Mouse (Mus musculus): Measurements from ENCODE around the gene BC034090. TPM values are rescaled to one million over a fixed set of nuclear protein-coding genes. Genes with fewer than 3 reads are reported as not detected.

Gene BC034090
- polyA plus RNA-seq, 1 experiment from 2014 or later = 8.2 TPM

DNA sequence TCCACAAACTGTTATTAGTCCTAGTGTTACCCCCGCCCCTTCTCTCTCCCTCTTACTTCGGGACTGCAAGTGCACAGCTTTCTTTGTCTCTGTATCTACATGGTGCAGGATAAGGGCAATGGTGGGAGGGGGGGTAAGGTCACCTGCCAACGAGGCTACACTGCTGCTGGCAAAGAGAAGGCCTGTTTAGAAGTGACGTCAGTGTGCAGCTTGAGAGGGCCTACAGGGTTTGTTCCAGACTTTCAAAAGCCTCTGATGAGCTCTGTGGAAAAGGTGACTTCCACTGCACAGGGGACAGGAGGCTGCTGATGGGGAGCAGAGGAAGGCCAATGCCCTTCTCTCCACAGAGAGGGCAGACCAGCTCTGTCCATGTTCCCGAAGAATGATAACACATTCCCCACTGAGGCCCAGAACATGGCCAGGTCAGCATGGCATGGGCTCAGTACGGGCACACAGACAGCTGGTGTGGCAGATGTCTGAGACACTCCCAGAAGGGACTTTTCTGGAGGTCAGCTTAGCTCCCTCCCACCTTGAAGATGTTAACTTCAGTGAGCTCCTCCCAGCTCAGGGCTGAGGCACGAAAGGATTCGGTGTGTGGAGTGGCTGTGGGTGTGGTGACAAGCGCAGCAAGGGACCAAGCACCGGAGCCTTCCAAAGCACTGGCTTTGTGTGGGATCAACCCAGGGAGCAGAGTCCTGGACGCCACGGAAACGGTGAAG is 7.8 kb downstream of the BC034090 start:
- Histone ChIP-seq H3K4me1 (ENCODE audit: insufficient read depth, low read length) (peaks cover 69% of the 10 kb centered on the region), H3K36me3 (ENCODE audit: insufficient read depth, low read length) (peaks cover 11% of the 10 kb centered on the region; the same call in 1 of the 2 replicates), H3K9me3 (ENCODE audit: low read length) (no peaks in the 10 kb centered on the region), H3K9ac (replicated peaks; ENCODE audit: low read length) (no peak overlapping the region), H3K27me3 (ENCODE audit: insufficient read depth, low read length) (no peaks in the 10 kb centered on the region), H3K27ac (ENCODE audit: low read length) (peak overlapping the region; percentile 90), H3K4me3 (ENCODE audit: low read length) (no peak overlapping the region), H3K4me2 (replicated peaks; ENCODE audit: low read depth, low read length) (no peak overlapping the region)
- ATAC-seq (ENCODE audit: low FRiP score, low TSS enrichment) = 0 out of 2 replicates have a peak, but pooled peaks have one; percentile 9
- WGBS = 62% methylated on average over 13 of the region's 13 CpGs

DNA sequence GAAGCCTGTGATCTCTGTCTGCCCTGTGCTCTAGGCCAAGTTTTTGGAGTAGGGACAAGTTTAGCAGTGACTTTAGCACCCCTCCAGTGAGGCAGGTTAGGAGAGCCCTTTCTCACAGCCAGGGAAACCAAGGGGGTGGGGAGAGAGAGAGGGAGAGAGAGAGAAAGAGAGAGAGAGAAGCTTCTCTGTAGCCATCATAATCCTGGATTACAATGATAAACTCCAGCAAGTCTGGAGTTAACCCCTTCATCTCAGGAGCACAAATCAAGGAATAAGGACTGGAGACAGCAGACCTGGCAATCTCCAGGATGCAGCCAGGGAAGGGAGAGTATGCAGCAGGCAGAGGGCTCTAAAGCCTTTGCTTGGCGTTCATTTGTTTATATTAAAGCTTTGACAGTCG is 8.6 kb downstream of the BC034090 start:
- Histone ChIP-seq H3K9me3 (ENCODE audit: low read length) (no peaks in the 10 kb centered on the region), H3K36me3 (ENCODE audit: insufficient read depth, low read length) (peaks cover 4% of the 10 kb centered on the region; the same call in 1 of the 2 replicates), H3K9ac (replicated peaks; ENCODE audit: low read length) (no peak overlapping the region), H3K27me3 (ENCODE audit: insufficient read depth, low read length) (no peaks in the 10 kb centered on the region), H3K27ac (ENCODE audit: low read length) (no peak overlapping the region), H3K4me3 (ENCODE audit: low read length) (no peak overlapping the region), H3K4me2 (replicated peaks; ENCODE audit: low read depth, low read length) (no peak overlapping the region), H3K4me1 (ENCODE audit: insufficient read depth, low read length) (peaks cover 74% of the 10 kb centered on the region)
- 43% methylated on average over 2 of the region's 2 CpGs for whole genome bisulfite sequencing
- no peak for ATAC-seq (ENCODE audit: low FRiP score, low TSS enrichment)

DNA sequence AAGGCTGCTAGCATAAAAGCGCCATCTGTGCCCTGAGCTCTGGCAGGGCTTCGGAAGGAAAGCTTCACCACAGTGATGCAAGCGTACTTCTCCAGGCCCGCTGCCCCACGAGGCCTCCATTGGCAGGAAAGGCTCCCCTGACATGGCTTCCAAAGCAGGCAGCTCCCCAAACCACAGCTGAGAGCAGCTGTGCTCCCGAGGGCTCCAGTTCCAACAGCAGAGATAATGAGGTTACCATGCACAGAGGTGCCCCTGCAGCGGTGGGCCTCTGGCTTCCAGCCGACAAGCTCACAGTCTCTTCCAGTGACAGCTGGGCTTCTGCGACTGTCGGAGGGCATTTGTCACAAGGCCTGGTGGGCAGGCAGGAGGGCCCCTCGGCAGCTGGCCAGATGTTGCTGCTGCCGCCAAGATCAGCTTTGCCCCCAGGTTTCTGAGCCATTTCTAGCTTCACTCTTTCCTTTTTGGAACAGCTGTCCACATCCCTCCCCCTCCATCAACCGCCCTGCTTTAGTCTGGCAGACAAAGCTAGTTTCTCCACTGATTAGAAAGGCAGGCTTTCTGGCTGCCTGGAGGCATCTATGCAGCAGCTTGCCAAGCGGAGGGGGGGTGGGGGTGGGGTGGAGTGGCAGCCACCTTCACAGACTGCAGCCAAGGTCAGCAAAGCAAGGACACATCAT is 10.2 kb downstream of the BC034090 start:
- ATAC-seq (ENCODE audit: low FRiP score, low TSS enrichment) = no peak
- no peak overlapping the region for H3K4me2 ChIP-seq (replicated peaks; ENCODE audit: low read depth, low read length)
- H3K9ac ChIP-seq (replicated peaks; ENCODE audit: low read length) = peak overlapping the region; percentile 49; the same call in 1 of the 2 replicates
- no peak overlapping the region for H3K4me3 ChIP-seq (ENCODE audit: low read length)
- H3K36me3 ChIP-seq (ENCODE audit: insufficient read depth, low read length) = no peaks in the 10 kb centered on the region
- H3K27me3 ChIP-seq (ENCODE audit: insufficient read depth, low read length) = no peaks in the 10 kb centered on the region
- 28% methylated on average over 14 of the region's 14 CpGs for WGBS
- peaks cover 83% of the 10 kb centered on the region for H3K4me1 ChIP-seq (ENCODE audit: insufficient read depth, low read length)
- H3K9me3 ChIP-seq (ENCODE audit: low read length) = no peaks in the 10 kb centered on the region
- peak overlapping the region; percentile 92 for H3K27ac ChIP-seq (ENCODE audit: low read length)

DNA sequence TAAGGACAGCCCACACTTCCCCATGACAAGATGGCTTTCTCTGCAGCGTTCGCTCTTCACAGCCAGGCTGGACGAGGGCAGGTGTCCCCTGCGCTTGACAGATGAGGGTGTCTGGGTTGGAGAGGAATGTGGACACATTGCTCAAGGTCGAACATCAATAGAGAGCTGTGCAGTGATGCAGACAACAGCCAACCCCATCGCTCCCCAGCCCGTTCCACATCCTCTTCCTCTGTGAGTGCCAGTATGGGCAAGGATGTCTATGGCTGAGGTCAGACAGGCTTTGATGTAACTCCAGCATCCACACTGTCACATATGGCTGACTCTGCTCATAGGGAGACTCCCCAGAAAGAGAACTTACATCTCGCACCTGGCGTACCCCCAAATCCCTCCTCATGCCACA is 10.9 kb downstream of the BC034090 start:
- Histone ChIP-seq H3K9ac (replicated peaks; ENCODE audit: low read length) (no peak overlapping the region), H3K36me3 (ENCODE audit: insufficient read depth, low read length) (no peaks in the 10 kb centered on the region), H3K4me3 (ENCODE audit: low read length) (no peak overlapping the region), H3K4me1 (ENCODE audit: insufficient read depth, low read length) (peaks cover 80% of the 10 kb centered on the region), H3K9me3 (ENCODE audit: low read length) (no peaks in the 10 kb centered on the region), H3K27me3 (ENCODE audit: insufficient read depth, low read length) (no peaks in the 10 kb centered on the region), H3K4me2 (replicated peaks; ENCODE audit: low read depth, low read length) (no peak overlapping the region), H3K27ac (ENCODE audit: low read length) (peak overlapping the region; percentile 92)
- ATAC-seq (ENCODE audit: low FRiP score, low TSS enrichment) = no peak
- 67% methylated on average over 9 of the region's 9 CpGs for WGBS

DNA sequence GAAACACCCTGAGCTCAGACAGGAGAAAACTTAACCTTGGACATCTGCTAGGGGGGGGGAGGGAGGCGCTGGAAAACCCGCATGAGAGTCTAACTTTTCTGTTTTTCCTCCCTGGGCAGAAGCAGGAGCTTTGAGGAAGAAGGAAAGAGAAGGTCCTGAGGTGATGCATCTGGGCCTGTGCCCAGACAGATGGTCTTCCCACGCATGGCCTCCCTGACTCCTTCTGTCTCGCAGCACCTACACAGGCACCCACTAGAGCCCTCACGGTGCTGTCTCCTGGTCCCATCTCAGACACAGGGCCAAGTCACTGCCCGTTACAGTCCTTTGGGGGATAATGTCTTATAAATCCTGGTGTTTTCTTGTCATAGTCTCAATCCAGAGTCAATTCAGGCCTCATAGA is 11.5 kb downstream of the BC034090 start:
- Histone ChIP-seq H3K4me1 (ENCODE audit: insufficient read depth, low read length) (peaks cover 74% of the 10 kb centered on the region), H3K4me2 (replicated peaks; ENCODE audit: low read depth, low read length) (no peak overlapping the region), H3K27me3 (ENCODE audit: insufficient read depth, low read length) (no peaks in the 10 kb centered on the region), H3K36me3 (ENCODE audit: insufficient read depth, low read length) (no peaks in the 10 kb centered on the region), H3K4me3 (ENCODE audit: low read length) (no peak overlapping the region), H3K9me3 (ENCODE audit: low read length) (no peaks in the 10 kb centered on the region), H3K9ac (replicated peaks; ENCODE audit: low read length) (peak overlapping the region; percentile 51), H3K27ac (ENCODE audit: low read length) (peak overlapping the region; percentile 92)
- 34% methylated on average over 6 of the region's 6 CpGs for WGBS
- ATAC-seq (ENCODE audit: low FRiP score, low TSS enrichment) = no peak

DNA sequence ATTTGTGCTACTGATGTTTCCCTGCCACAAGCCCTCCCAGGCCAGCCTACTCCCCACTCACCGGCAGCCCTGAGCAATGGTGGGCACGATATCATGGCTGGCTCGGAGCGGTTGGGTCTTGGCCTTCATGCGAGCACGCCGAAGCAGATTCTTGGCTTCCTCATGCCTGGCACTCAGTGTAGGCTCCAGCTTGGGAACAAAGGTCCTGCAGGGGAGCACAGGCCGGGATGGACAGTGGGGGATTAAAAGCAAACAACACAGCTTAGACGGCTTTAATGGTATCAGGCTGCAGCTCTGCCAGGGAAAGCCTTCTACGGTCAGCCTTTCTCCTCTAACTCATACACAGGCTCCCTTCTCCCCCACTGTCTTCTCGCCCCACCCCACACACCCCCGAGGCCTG is 11.9 kb downstream of the BC034090 start:
- H3K36me3 ChIP-seq (ENCODE audit: insufficient read depth, low read length) = no peaks in the 10 kb centered on the region
- H3K4me2 ChIP-seq (replicated peaks; ENCODE audit: low read depth, low read length) = no peak overlapping the region
- H3K9ac ChIP-seq (replicated peaks; ENCODE audit: low read length) = peak overlapping the region; percentile 51; the same call in 1 of the 2 replicates
- peaks cover 70% of the 10 kb centered on the region for H3K4me1 ChIP-seq (ENCODE audit: insufficient read depth, low read length)
- H3K27ac ChIP-seq (ENCODE audit: low read length) = peak overlapping the region; percentile 92
- H3K4me3 ChIP-seq (ENCODE audit: low read length) = no peak overlapping the region
- no peaks in the 10 kb centered on the region for H3K27me3 ChIP-seq (ENCODE audit: insufficient read depth, low read length)
- H3K9me3 ChIP-seq (ENCODE audit: low read length) = no peaks in the 10 kb centered on the region
- no peak for ATAC-seq (ENCODE audit: low FRiP score, low TSS enrichment)
- WGBS = 53% methylated on average over 12 of the region's 12 CpGs

DNA sequence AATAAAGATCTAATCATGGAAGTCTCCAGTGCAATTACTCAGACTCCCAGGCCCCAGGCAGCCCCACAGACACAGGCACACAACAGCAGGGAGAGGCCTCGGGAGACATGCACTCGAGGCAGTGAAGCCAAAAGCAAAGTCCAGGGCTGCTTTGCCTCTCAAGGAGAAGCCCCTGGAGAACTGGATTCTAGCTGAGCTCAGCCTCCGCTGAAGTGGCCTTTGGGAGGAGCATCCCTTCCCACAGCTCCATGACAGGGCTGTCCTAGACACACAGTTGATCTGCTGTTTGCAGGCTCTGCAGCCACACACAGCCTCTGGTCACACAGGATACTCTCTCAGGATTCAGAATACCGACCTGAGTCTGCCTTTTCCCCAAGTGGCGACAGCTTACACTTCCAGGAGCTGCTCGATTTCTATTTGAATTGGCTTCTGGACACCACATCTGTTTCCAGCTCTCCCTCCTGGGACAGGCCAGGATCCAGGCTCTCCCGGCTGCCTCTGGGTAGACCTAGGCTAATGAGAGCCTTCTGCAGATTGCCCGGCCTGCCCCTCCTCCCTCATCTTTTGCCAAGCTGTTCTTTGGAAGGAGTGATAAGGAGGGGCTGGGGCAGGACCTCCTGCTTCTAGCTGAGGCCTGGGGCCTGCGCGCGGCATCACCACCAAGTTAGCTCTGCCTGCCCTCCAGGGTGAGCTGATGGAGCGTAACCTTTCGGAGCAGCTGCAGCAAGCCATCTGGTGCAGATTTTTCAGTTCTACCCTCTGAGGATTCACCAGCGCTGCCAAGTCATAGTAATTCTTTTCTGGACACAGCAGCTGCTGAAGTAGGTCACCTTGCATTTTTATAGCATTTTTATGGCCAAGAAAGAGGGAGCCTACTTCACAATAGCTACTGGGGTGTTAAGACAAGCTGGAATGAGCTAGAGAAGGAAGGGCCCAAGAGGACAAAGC is 14.5 kb downstream of the BC034090 start:
- peaks cover 8% of the 10 kb centered on the region; the same call in 1 of the 2 replicates for H3K36me3 ChIP-seq (ENCODE audit: insufficient read depth, low read length)
- H3K9me3 ChIP-seq (ENCODE audit: low read length) = no peaks in the 10 kb centered on the region
- no peak overlapping the region for H3K4me2 ChIP-seq (replicated peaks; ENCODE audit: low read depth, low read length)
- H3K27ac ChIP-seq (ENCODE audit: low read length) = peak overlapping the region; percentile 72
- peak; percentile 58 for ATAC-seq (ENCODE audit: low FRiP score, low TSS enrichment)
- H3K27me3 ChIP-seq (ENCODE audit: insufficient read depth, low read length) = no peaks in the 10 kb centered on the region
- whole genome bisulfite sequencing = 22% methylated on average over 14 of the region's 14 CpGs
- H3K4me3 ChIP-seq (ENCODE audit: low read length) = no peak overlapping the region
- H3K4me1 ChIP-seq (ENCODE audit: insufficient read depth, low read length) = peaks cover 53% of the 10 kb centered on the region
- no peak overlapping the region; the same call in 1 of the 2 replicates for H3K9ac ChIP-seq (replicated peaks; ENCODE audit: low read length)

DNA sequence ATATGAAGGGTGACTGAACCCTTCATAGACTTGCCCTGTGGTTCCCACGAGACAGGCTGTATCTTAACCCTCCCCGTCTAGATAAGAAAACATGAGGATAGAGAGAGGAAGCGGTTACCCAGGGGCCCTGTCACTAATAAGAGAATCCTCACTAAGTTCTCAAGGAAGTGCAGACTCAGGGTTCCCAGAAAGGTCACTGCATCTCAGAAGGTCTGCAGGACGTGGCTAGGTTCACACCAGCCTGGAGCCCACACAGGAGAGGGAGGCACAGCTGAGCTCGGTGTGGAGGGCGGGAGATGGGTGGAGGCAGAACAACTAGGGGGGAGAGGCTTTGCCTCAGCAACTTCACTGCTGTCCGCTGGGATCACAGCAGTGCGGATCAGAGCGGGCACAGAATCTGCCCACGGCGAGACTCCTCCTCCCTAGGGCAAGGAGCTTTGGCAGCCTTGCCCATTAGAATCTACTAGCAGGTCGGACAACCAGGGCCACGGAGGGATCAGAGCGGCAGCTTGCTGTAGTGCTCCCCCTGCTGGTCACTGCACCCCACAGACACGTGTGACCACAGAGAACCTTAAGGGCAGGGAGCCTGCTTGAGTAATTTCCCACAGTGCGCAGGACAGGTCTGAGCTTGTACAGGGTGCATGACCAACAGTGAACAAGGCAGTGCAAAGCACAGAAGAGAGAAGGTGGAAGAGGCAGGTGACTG is 20.2 kb downstream of the BC034090 start:
- H3K9ac ChIP-seq (replicated peaks; ENCODE audit: low read length) = 0 out of 2 replicates have a peak overlapping the region, but pooled peaks have one; percentile 19
- peak overlapping the region; percentile 37 for H3K4me2 ChIP-seq (replicated peaks; ENCODE audit: low read depth, low read length)
- ATAC-seq (ENCODE audit: low FRiP score, low TSS enrichment) = peak; percentile 87
- H3K4me1 ChIP-seq (ENCODE audit: insufficient read depth, low read length) = peaks cover 11% of the 10 kb centered on the region
- H3K27ac ChIP-seq (ENCODE audit: low read length) = no peak overlapping the region
- peaks cover 13% of the 10 kb centered on the region; the same call in 1 of the 2 replicates for H3K36me3 ChIP-seq (ENCODE audit: insufficient read depth, low read length)
- no peaks in the 10 kb centered on the region for H3K27me3 ChIP-seq (ENCODE audit: insufficient read depth, low read length)
- 22% methylated on average over 16 of the region's 16 CpGs for WGBS
- H3K9me3 ChIP-seq (ENCODE audit: low read length) = no peaks in the 10 kb centered on the region
- H3K4me3 ChIP-seq (ENCODE audit: low read length) = no peak overlapping the region

DNA sequence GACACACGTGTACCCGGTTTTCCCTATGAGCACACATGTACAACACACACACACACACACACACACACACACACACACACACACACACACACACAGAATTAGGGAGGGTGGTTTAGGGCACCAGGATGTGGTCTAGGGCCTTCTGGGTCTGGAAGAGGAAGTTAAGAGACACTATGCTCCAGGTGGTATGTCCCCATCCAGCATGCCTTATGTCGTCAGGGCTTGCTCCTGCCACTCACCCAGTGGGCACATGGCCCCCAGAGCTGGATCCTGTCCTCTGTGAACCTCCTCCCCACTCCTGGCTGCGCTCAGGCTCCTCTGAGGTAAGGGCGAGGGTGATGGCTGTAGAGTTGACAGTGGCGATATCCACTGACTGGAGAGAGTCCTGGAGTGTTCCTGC is 21.2 kb downstream of the BC034090 start:
- Histone ChIP-seq H3K36me3 (ENCODE audit: insufficient read depth, low read length) (peaks cover 13% of the 10 kb centered on the region; the same call in 1 of the 2 replicates), H3K4me3 (ENCODE audit: low read length) (no peak overlapping the region), H3K4me1 (ENCODE audit: insufficient read depth, low read length) (peaks cover 8% of the 10 kb centered on the region), H3K27ac (ENCODE audit: low read length) (no peak overlapping the region), H3K27me3 (ENCODE audit: insufficient read depth, low read length) (no peaks in the 10 kb centered on the region), H3K9me3 (ENCODE audit: low read length) (no peaks in the 10 kb centered on the region), H3K4me2 (replicated peaks; ENCODE audit: low read depth, low read length) (no peak overlapping the region), H3K9ac (replicated peaks; ENCODE audit: low read length) (no peak overlapping the region)
- no peak for ATAC-seq (ENCODE audit: low FRiP score, low TSS enrichment)
- 88% methylated on average over 6 of the region's 6 CpGs for whole genome bisulfite sequencing

All from kidney, embryonic 16.5 days (tissue).